Mouse (Mus musculus) left cerebral cortex, postnatal 4 days (tissue): ENCODE data around the gene Vipr1. TPM values are rescaled to one million over a fixed set of nuclear protein-coding genes. Genes with fewer than 3 reads are reported as not detected.
"Not testable (repeated sequence)": the region's sequence is repeated elsewhere in the genome, so short reads cannot be mapped to it uniquely, and the experiment has no call there.

Source experiments
- DNase-seq: peaks from one replicate; pipeline ENCODE4 v3.0.0-alpha.2; 2022
- intact Hi-C: fragments of 180-260 bp; cut with DNase I; formaldehyde crosslinking; loops from one replicate; pipeline ENCODE4 v1.15.1; 2025
- total RNA-seq, 2 experiments: library from RNA; stranded (reverse); gene quantifications; 2 replicates each; pipeline ENCODE4 v1.2.3; 2021

The Vipr1 gene
- total RNA-seq: 1 to 10 TPM; 3.1 to 5.5 TPM

DNA sequence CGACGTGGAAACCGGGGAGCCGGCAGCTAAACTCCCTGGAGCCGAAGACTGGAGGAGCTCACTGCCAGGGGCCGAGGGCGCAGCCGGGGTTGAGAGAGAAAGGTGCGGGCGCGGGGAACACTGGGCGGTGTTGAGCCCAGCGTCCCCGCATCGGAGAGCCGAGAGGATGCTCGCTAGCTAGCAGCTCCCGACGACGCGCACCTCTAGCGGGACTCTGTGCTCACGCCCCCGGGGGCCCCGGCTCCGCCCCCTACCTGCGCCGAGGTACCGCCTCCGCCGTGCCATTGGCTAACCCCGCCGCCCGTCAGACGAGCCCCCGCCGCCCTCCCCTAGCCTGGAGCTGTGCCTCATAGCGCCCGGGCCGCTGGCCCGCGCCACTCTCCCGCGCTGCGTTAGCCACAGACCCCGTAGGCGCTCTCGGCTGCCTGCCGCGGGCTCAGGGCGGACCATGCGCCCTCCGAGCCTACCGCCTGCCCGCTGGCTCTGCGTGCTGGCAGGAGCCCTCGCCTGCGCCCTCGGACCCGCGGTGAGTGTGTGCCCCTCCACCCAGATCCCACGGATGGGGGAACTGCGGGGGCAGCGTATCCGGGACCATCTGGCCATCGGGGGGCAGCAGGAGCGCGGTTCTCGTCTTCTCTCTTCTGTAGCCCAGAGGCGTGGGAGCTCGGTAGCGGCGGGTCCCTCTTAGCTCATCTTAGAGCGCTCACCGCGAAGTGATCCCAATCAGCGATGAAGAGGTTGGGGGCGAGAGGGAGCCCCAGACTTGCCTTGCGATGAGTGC lies at the start of gene Vipr1:
Gene Vipr1 (plus strand): TSS at position 316 of the 781 bp plus-strand sequence.
- intact Hi-C loops: no loop called here
- DNase-seq: peak; percentile 85

DNA sequence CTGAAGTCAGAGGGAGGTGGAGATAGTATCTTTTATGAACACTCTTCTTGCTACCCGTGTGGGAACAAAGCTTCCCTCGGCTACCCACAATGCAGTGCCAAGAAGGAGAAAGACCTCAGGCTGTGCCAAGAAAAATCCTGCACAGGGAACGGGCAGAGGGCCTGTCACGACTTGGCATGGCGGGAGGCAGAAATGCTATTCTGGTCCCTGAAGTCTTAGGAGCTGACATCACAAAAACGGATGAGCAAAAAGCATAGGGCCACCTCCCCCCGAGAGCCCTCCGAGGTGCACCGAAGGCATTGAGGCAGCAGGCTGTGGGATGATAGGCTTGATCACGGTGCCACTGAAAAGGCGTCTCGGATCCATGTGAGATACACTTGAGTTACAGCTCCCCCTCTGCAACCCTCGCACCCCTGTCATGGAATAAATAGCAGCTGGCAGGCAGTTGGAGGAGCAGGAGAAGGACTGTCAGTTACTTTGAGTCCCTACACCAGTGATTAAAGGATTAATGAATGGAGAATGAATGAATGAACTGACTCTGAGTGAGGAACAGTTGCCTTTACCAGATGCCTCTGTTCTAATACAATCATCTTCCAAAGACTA lies 49.5 kb upstream of the Vipr1 start:
- peak; percentile 32 for DNase-seq
- intact Hi-C loops: no loop called here

DNA sequence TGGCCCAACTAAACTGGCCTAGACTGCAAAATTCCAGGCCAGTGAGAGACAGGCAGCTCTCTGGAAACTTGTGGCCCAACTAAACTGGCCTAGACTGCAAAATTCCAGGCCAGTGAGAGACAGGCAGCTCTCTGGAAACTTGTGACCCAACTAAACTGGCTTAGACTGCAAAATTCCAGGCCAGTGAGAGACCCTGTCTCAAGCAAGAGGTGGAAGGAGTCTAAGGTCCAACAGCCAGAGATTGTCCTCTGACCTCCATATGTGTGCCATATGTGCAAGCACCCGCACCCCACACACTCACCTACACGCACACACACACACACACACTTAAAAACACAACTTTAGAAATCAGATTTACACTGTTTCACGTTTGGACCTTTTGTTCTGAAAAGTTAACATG lies 48.7 kb upstream of the Vipr1 start:
- intact Hi-C loops, DNase-seq: not testable (repeated sequence)

DNA sequence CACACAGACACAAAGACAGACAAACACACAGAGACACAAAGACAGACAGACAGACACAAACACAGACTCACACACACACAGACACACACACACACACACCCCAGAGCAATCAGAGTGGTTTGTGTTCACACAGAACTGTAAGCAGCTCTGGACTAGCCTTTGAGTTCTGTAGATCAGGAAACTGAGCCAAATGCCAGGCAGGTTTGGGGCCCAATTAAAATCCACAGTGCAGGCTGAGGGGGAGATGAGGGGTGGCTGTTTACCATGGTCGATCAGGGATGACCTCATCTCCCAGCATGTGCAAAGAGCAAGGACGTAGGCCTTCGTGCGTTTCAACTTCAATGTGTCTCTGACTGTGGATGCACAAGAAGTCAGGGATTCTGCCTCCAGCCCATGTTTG lies 47.7 kb upstream of the Vipr1 start:
- intact Hi-C loops: no loop called here
- no peak for DNase-seq

DNA sequence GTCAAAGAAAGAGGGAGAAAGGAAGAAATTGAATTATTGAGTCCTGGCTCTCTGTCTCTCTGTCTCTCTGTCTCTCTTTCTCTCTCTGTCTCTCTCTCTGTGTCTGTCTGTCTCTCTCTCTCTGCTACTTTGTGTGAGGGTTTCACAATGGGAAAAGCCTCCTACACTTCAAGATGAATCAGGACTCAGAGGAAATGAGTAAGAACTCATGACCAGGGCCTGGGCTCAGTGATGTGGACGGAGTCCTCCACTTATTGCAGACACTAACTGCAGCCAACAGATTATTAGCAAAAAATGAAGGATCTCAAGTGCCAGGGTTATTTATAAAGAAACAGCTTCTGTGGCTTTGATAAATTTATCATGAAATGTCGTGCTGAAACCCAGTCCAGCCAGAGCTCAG lies 44.4 kb upstream of the Vipr1 start:
- intact Hi-C loops: no loop called here
- no peak for DNase-seq

DNA sequence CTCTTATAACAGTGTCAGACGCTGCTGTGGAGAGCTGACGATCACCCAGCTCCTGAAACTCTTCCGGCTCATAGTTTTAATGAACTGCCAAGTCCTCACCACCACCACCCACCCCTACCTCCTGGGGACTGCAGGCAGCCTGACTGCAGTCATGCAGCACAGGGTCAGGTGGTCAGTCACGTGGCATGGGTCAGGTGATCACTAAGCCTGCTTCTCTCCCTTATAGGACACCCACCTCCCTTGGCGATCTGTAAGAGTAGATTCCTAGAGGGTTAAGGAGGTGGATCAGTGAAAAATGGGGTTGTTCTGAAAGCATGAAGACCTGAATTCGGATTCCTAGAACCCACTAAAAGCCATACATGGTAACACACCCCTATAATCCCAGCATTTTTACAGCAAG lies 43.0 kb upstream of the Vipr1 start:
- DNase-seq: no peak
- intact Hi-C loops: no loop called here

DNA sequence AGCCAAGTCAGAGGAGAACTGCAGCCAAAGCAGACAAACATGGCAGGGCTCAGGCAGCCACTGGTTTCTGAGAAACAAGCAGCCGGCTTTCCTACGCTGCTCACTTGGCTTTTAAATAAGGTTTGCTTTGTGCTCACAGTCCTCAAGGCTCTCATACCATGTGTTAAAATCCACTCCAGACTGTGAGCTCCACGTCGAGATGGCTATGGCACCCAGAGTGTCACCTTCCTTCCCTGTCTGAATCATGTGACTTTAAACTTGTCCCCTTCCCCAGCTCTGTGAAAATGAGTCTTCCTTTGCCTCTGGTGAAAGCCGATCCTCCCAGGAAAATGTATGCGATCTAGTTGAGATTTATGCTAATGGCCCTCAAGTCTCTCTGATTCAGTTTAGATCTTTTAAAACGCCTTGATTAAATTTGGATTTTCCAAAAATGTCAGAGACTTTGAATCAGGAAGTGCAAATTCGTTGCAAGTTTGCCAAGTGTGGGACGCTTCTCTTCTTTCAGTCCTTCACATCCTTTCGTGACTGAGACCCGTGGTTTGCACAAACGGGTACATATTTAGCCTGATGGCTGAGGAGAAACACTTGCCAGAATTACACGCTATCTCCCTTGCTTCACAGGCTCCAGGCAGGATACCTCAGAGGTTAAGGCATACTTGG lies 42.2 kb upstream of the Vipr1 start:
- intact Hi-C loops: loop anchor here (5.0 to 10.0 kb wide), 2 partner anchors 108 to 216 kb away; no protein-coding TSS in a partner anchor
- no peak for DNase-seq

DNA sequence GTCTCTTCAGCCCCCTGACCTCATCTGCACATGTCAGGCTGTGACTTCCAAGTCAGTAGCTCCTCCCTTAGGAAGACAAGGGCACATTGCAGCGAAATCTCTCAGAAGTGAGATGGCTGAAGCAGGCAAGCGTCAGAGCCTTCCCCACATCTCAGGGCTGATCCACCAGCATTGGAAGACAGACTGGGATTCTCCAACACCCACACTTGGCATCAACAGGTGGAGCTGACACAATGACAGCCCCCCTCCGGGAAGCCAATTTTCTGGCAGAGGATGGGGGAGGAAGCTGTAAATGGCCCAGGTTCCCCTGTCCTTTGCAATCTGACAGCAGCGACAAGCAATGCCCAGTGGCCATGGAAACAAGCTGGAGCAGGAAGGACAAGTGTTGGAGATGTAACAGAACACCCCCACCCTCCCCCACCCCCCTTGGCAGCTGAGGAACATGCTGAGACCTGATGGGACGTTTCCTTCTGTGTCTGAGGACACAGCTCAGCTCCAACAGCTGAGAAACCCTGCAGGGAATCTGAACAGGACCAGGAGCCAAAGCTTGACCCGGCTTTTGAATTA lies 41.6 kb upstream of the Vipr1 start:
- intact Hi-C loops: loop anchor here (5.0 to 10.0 kb wide), 2 partner anchors 109 to 216 kb away; no protein-coding TSS in a partner anchor

DNA sequence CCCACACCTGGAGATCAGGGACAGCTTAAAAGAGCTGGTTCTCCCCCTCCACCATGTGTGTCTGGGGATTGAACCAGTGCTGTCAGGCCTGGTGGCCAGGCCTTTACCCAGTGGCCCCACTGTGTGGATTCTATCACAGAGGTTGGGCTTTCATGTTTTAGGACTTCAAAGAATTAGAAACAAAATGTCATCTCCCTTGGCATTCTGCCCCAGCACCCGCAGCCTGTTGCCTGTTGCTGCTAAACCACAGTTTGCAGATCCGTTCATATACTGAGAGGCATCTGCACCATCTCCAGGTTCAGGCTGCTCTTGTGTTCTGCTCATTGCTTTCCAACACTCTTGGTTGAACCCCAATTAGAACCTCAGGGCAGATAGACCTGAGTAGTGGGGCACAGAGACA lies 40.1 kb upstream of the Vipr1 start:
- intact Hi-C loops: loop anchor here (5.0 to 10.0 kb wide), 2 partner anchors 110 to 218 kb away; no protein-coding TSS in a partner anchor
- DNase-seq: no peak

More for the DNA sequence above, 41.6 kb upstream of the Vipr1 start:
- peak; percentile 72 for DNase-seq

DNA sequence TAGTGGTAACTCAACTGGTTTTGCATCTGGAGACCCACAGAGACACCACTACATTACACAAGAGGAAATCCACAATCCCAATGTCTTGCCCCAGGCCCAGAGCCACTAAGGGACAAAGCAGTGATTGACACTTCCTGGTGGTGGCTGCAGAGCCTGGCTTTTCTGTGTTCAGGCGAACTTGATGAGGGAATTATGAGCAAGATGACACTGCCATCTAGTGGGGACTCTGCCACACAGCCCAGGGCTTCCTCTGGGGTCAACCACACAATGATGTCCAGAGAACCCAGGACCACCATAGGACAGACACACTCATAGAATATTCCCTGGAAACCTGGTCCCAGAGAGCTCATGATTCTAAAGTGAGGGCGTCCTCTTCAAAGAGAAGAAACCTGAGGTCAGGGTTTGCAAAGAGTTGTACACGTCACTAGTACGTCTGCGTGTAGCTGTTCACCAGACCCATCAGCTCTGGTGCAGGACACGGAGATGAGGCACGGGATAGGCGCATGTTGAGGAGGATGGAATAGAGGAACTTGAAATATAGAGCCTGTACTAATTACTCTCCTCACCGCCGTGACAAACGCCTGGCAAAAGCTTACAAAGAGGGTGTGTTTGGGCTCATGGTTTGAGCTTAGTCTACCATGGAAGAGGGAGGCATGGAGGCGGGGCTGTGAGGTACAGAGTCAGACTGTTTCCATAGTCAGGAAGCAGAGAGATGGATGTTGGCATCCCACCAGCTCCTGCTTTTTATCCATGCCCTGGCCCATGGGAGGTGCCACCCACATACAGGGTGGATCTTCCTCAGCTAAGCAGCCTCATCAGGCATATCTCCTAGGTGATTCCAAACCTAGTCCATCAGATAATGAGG lies 36.9 kb upstream of the Vipr1 start:
- peak; percentile 86 for DNase-seq

DNA sequence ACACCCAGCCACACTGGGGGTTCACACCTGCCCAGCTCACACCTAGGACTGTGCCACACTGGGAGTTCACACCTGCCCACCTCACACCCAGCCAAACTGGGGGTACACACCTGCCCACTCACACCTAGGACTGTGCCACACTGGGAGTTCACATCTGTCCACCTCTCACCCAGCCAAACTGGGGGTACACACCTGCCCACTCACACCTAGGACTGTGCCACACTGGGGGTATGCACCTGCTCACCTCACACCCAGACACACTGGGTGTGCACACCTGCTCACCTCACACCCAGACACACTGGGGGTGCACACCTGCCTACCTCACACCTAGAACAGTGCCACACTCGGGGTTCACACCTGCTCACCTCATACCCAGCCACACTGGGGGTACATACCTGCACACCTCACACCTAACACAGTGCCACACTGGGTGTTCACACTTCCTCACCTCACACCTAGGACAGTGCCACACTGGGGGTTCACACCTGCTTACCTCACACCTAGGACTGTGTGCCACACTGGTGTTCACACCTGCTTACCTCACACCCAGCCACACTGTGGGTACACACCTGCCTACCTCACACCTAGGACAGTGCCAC lies 35.9 kb upstream of the Vipr1 start:
- intact Hi-C loops: loop anchor here (1.0 to 10.0 kb wide), 2 partner anchors 127 to 222 kb away; no protein-coding TSS in a partner anchor
- no peak for DNase-seq

More for the DNA sequence above, 36.9 kb upstream of the Vipr1 start:
- intact Hi-C loops: loop anchor here (1.0 to 10.0 kb wide), 2 partner anchors 126 to 221 kb away; no protein-coding TSS in a partner anchor

DNA sequence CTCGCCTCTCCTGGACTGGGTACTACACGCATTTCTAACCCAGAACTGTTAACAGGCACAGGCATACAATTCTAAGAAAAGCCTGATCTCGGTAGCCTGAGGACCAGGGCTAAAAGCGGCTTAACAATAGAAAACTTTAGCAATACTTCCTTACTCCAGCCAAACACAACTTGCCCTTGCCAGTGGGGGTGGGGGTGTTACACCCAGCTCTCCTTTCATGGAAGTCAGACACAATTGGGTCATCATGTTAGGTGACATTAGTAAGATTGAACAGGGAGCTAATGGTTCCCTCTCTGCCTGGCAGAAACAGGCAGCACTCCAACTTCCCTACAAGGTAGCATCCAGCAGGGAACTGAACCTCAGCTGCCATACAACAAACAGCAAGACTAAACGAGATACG lies 33.1 kb upstream of the Vipr1 start:
- no peak for DNase-seq
- intact Hi-C loops: loop anchor here (10.0 kb wide), 1 partner anchor 225 kb away; no protein-coding TSS in a partner anchor

DNA sequence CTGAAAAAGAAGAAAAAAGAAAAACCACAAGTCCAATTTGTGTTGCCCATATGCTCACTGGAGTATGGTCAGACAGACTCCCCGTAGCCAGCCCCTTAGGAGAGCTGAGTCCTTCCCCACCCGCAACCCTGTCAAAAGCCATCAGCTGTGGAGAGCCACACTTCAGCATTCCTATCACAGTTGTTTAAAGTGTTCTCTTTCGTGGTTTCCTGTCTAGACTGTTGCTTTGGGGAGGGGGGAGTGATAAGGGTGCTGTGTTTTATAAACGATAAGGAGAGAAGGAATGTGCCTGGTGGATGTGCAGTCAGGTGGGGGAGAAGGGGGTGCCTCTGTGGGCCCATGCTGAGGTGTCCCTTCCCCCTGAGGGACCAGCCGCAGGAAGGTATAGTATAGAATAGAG lies 29.3 kb upstream of the Vipr1 start:
- intact Hi-C loops: no loop called here
- no peak for DNase-seq

DNA sequence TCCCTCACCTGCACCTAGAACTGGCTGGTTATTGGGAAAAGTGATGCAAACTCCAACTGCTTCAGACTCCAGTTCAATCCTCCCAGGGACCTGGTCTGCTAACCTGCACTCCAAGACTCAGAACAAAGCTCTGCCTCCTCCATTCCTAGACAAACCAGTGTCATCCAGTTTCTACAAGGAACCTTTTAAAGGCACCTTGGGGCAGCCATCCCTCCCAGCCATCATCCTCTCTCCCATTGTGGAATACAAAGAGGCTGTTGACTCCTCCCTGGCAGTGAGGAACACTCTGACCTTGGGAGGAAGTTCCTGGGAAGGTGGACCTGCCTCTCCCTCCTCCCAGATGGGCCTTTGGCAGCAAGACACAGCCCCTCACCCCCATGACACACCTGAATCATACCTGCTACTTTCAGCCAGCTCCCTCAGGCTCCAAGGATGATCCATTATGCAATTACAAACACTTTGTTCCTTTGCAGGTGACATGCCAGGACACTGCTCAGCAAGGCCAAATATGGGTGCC lies 28.2 kb upstream of the Vipr1 start:
- no peak for DNase-seq
- intact Hi-C loops: no loop called here

DNA sequence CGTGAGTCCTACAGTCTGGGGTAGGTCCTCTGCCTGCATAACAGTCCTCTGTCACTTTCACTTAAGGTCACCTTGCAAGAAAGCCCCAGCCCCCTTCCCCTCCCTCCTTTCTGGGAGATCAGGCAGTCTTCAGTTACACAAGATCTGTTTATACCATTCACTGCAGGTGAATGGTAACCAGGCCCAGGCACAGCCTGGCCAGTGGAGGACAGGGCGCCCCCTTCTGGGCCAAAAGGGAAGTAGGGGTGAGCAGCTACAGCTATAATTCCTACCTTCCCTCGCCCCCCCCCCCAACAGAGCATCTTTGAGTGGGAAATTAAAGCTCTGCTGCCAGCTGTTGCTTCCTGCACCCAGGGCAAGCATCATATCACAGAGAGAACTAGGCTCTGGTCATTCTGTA lies 26.0 kb upstream of the Vipr1 start:
- peak; percentile 30 for DNase-seq
- intact Hi-C loops: no loop called here

DNA sequence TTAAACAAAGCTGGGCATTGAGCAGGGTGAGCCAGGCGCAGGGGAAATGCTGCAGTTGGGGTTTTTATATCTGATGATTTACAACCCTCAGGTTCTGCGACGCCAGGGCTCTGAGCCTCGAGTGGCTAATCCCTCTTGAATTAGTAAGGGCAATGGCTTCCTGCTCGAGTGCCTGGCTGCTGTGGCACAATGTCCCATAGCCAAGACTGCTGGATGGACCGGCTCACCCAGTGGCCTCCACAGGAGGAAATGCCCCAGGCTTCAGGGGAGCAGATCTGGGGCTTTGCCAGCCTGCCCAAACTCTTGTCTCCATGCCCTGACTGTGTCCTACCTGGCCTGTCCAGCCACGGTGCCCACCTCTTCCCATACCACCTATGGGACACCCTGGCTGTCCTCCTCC lies 23.1 kb upstream of the Vipr1 start:
- no peak for DNase-seq
- intact Hi-C loops: no loop called here

DNA sequence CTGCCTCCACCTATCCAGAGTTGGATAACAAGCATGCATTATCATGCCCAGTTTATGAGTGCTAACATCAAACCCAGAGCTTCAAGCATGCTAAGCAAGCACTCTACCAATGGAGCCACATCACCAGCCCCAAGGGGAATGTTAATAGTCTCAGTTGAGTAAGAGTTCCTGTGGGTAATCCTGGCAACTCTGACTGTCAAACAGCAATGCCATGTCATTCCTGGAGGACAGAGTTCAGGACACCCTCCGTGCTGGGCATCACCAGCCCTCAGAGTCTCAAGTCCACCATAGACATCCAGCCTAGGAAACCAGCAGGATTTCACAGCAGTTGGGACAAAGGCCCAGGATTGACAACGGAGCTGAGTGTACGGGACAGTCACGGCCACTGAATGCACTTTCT lies 19.3 kb upstream of the Vipr1 start:
- no peak for DNase-seq
- intact Hi-C loops: no loop called here

DNA sequence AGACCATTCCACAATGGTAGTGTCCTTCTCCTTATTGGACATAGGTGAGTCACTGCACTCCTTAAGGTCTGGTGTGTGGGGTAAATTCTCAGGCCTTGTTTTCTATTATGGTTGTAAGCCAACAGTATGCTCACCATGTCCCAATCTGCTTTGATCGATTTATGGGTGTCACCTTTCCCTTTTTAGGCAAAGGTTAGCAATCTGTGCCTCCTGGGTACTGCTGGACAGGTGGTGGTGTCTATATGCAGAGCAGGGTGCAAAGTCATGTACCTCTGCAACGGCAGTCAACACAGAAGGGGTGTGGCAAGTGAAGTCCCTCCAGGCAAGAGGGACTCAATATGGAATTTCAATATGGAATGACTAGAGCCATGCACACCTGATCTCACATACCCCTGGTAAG lies 17.6 kb upstream of the Vipr1 start:
- DNase-seq: no peak
- intact Hi-C loops: no loop called here

DNA sequence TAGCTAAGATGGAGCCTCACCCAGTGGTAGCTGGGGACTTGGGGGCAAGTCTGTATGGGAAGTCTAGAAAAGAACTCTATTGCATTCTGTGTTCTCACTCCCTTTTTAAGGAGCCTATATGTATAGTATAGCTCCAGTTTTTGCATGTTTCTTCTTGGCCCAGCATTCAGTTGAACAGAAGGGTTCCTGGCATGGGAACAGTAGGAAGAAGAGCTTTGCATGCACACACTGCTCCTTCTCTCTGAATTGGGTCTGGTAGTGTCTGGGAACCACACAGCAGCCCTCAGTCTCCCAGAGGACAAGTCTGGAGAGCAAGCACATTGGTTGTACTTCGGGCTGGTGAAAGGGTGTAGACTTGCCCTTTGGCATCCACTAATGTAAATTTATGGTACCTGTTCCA lies 11.9 kb upstream of the Vipr1 start:
- no peak for DNase-seq
- intact Hi-C loops: no loop called here

DNA sequence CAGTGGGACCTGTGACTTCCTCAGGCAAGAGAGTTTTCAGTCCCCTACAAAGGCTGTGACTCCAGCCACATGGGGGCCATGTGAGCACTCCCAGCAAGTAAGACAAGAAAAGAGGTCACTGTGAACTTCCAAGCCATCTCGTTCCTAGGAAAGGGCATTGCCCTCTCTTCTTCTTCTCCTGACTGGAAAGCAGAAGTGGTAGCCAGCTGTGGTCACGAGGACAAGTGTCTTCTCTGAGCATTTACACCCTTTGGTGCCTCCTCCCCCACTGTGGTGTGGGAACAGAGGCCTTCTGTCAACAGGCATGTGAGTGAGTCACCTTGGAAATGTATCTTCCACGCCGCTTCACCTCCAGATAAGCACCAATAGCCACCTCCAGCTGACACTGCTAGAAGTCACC lies 10.6 kb upstream of the Vipr1 start:
- intact Hi-C loops: no loop called here
- DNase-seq: no peak
